Mouse (Mus musculus) kidney, adult 9 months (tissue): ENCODE measurements at regions not wholly inside any gene's neighbourhood (a gene's known extent, or its start where the extent isn't known, plus 50 kb on each side); places are given as distances from the start of the nearest gene placed in this dataset.

Experiments
- DNase-seq: peaks from one replicate; pipeline ENCODE4 v3.0.0; 2022

GRCm38 (mm10) chr3:53393945-53394344 lies 69.2 kb downstream of the Nhlrc3 start:
- no peak for DNase-seq

- no peak for DNase-seq
Observed at GRCm38 (mm10) chr3:53381704-53382581, 81.2 kb downstream of the Nhlrc3 start.

- no peak for DNase-seq
Observed at GRCm38 (mm10) chr3:53379519-53380181, 83.5 kb downstream of the Nhlrc3 start.

- DNase-seq: no peak
Observed at GRCm38 (mm10) chr3:53376864-53377447, 86.2 kb downstream of the Nhlrc3 start.

- DNase-seq: peak; percentile 7
Observed at GRCm38 (mm10) chr3:53372887-53373286, 90.2 kb downstream of the Nhlrc3 start.

GRCm38 (mm10) chr3:53371910-53372309 lies 91.2 kb downstream of the Nhlrc3 start:
- no peak for DNase-seq

GRCm38 (mm10) chr3:53361202-53361601 lies 101.9 kb downstream of the Nhlrc3 start:
- DNase-seq: no peak

GRCm38 (mm10) chr3:53353693-53354092 lies 109.4 kb downstream of the Nhlrc3 start:
- peak; percentile 14 for DNase-seq

GRCm38 (mm10) chr3:53353282-53353681 lies 109.8 kb downstream of the Nhlrc3 start:
- DNase-seq: no peak

- no peak for DNase-seq
Observed at GRCm38 (mm10) chr3:53343638-53344037, 119.5 kb downstream of the Nhlrc3 start.

GRCm38 (mm10) chr3:53341304-53342206 lies 121.6 kb downstream of the Nhlrc3 start:
- DNase-seq: no peak

GRCm38 (mm10) chr3:53338571-53338970 lies 124.6 kb downstream of the Nhlrc3 start:
- DNase-seq: no peak

GRCm38 (mm10) chr3:53334051-53334450 lies 129.1 kb downstream of the Nhlrc3 start:
- no peak for DNase-seq

- no peak for DNase-seq
Observed at GRCm38 (mm10) chr3:53329528-53329927, 133.6 kb downstream of the Nhlrc3 start.

GRCm38 (mm10) chr3:53327424-53327823 lies 135.7 kb downstream of the Nhlrc3 start:
- no peak for DNase-seq

GRCm38 (mm10) chr3:53326967-53327366 lies 136.2 kb downstream of the Nhlrc3 start:
- DNase-seq: no peak

GRCm38 (mm10) chr3:53325080-53325479 lies 138.1 kb downstream of the Nhlrc3 start:
- no peak for DNase-seq

- DNase-seq: no peak
Observed at GRCm38 (mm10) chr3:53324386-53324785, 138.7 kb downstream of the Nhlrc3 start.

GRCm38 (mm10) chr3:53315449-53315848 lies 147.7 kb downstream of the Nhlrc3 start:
- no peak for DNase-seq
